Mouse (Mus musculus) limb, embryonic 15.5 days (tissue): ENCODE data around the gene Rnf168. TPM values are rescaled to one million over a fixed set of nuclear protein-coding genes. Genes with fewer than 3 reads are reported as not detected.
"Not testable (repeated sequence)": the region's sequence is repeated elsewhere in the genome, so short reads cannot be mapped to it uniquely, and the experiment has no call there.

ENCODE experiments used
- ATAC-seq: fragments of 200-750 bp; cut with Nextera tagmentation; 2 replicates; pipeline ENCODE4 v1.8.0; 2017; ENCODE audit warnings: low read depth, moderate TSS enrichment; ENCODE audit not compliant: insufficient number of reproducible peaks, low FRiP score, low TSS enrichment
- H3K27ac ChIP-seq: fragments of 300-500 bp; sonication (generic); 2 replicates; pipeline ENCODE4 v1.5.1; 2015; ENCODE audit warnings: moderate library complexity, mild to moderate bottlenecking, inconsistent platforms
- H3K27me3 ChIP-seq: fragments of 300-500 bp; sonication (generic); 2 replicates; pipeline ENCODE4 v1.6.1; 2015; ENCODE audit warnings: inconsistent platforms
- H3K36me3 ChIP-seq: fragments of 300-500 bp; sonication (generic); 2 replicates; pipeline ENCODE4 v1.6.1; 2015; ENCODE audit warnings: inconsistent platforms
- H3K4me1 ChIP-seq: fragments of 300-500 bp; sonication (generic); 2 replicates; pipeline ENCODE4 v1.6.1; 2015; ENCODE audit warnings: inconsistent platforms
- H3K4me2 ChIP-seq: fragments of 300-500 bp; sonication (generic); 2 replicates; pipeline ENCODE4 v1.6.1; 2015; ENCODE audit warnings: mild to moderate bottlenecking, inconsistent platforms
- H3K4me3 ChIP-seq: fragments of 300-500 bp; sonication (generic); 2 replicates; pipeline ENCODE4 v1.5.1; 2015; ENCODE audit warnings: mild to moderate bottlenecking, inconsistent platforms
- H3K9ac ChIP-seq: fragments of 300-500 bp; sonication (generic); 2 replicates; pipeline ENCODE4 v1.6.1; 2015; ENCODE audit warnings: inconsistent platforms
- H3K9me3 ChIP-seq: fragments of 300-500 bp; sonication (generic); 2 replicates; pipeline ENCODE4 v1.6.1; 2016; ENCODE audit warnings: inconsistent platforms
- WGBS: fragments of 180-500 bp; shearing (Covaris S2); methylation state at CpG from one replicate; pipeline ENCODE4 v1.1.7; 2015; 5-methylcytosine and 5-hydroxymethylcytosine counted together
- polyA plus RNA-seq: library from polyadenylated mRNA; unstranded; fragments of >200 nt; fragmentation: Nextera tagmentation; extraction: Ambion mirVana; gene quantifications from 2 replicates; pipeline ENCODE4 v1.2.1, GENCODE M21; 2015

Rnf168 gene
- polyA plus RNA-seq, 1 experiment from 2014 or later: 31.4 TPM

DNA sequence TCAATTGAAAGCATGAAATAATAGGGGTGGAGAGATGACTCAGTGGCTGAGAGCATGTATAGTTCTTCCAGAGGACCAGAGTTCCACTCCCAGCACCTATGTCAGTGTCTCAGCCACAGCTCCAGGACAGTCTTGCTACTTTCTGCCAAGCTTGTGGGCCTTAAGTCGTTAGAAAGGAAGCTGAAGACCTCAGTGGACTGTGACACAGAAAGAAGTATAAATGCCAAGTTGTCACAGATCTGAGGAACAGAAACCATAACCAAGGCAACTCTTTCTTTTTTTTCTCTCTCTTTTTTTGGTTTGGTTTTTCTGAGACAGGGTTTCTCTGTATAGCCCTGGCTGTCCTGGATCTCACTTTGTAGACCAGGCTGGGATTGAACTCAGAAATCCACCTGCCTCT lies 1.4 kb upstream of the Rnf168 start:
- H3K4me3 ChIP-seq: no peak overlapping the region
- peaks cover 7% of the 10 kb centered on the region for H3K36me3 ChIP-seq
- H3K4me1 ChIP-seq: peaks cover 8% of the 10 kb centered on the region
- H3K4me2 ChIP-seq: no peak overlapping the region
- H3K27me3 ChIP-seq: no peaks in the 10 kb centered on the region
- 58% methylated on average over 1 of the region's 1 CpGs for WGBS
- ATAC-seq: no peak
- no peak overlapping the region for H3K9ac ChIP-seq
- H3K9me3 ChIP-seq: no peaks in the 10 kb centered on the region
- no peak overlapping the region for H3K27ac ChIP-seq

DNA sequence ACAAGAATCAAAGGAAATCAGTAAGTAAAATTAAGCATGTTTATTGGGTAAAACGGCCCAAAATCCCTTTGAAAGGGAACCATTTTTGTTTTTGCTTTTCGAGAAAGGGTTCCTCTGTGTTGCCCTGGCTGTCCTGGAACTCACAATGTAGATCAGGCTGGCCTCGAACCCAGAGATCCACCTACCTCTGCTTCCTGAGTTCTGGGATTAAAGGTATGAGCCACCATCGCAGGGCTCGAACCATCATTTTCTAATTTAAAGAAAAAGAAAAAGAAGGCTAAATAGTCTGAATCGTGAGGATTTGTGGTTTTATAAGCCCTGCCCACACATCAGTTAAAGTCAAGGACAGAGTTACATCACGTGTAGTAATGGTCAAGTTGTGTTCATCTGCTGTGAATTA lies 1.1 kb downstream of the Rnf168 start:
- ATAC-seq: no peak
- Histone ChIP-seq H3K4me2 (peak overlapping the region; percentile 58), H3K9ac (peak overlapping the region; percentile 82), H3K4me1 (peaks cover 8% of the 10 kb centered on the region), H3K36me3 (peaks cover 16% of the 10 kb centered on the region), H3K27ac (peak overlapping the region; percentile 98; the same call in 1 of the 2 replicates), H3K4me3 (peak overlapping the region; percentile 92), H3K9me3 (no peaks in the 10 kb centered on the region), H3K27me3 (no peaks in the 10 kb centered on the region)
- 42% methylated on average over 7 of the region's 7 CpGs for WGBS

- 80% methylated on average over 8 of the region's 8 CpGs for WGBS
- Histone ChIP-seq H3K9me3 (no peaks in the 10 kb centered on the region), H3K27ac (no peak overlapping the region), H3K36me3 (peaks cover 34% of the 10 kb centered on the region), H3K27me3 (no peaks in the 10 kb centered on the region), H3K4me3 (no peak overlapping the region), H3K4me1 (peaks cover 8% of the 10 kb centered on the region), H3K4me2 (0 out of 2 replicates have a peak overlapping the region, but pooled peaks have one; percentile 12), H3K9ac (no peak overlapping the region)
- ATAC-seq: no peak
Measured at GRCm38 (mm10) chr16:32280211-32280610, 3.0 kb downstream of the Rnf168 start.

- Histone ChIP-seq H3K4me3 (no peak overlapping the region), H3K27me3 (no peaks in the 10 kb centered on the region), H3K4me1 (peaks cover 5% of the 10 kb centered on the region; the same call in 1 of the 2 replicates), H3K9ac (no peak overlapping the region), H3K9me3 (no peaks in the 10 kb centered on the region), H3K36me3 (peaks cover 55% of the 10 kb centered on the region), H3K4me2 (no peak overlapping the region), H3K27ac (no peak overlapping the region)
- no peak for ATAC-seq
Measured at GRCm38 (mm10) chr16:32282608-32283007, 5.3 kb downstream of the Rnf168 start.

DNA sequence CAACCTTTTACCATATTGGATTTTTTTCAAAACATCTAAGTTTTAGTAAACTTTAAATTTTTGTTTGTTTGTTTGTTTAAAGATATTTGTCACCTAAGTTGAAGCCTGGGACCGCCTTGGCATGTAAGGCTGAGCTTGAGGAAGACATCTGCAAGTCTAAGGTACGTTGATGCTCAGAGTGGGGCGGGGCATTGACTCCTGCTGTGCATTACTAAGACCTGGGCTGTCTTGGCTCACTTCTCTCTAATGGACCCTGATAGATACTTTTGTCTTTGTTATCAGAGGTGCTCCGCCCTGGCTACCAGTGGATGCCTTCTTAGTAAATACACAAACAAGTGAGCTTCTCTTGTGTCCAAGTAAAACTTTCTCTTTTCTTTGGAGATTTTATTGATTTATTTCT lies 14.6 kb downstream of the Rnf168 start:
- no peak overlapping the region for H3K4me3 ChIP-seq
- 96% methylated on average over 4 of the region's 4 CpGs for WGBS
- no peak overlapping the region for H3K27ac ChIP-seq
- H3K4me2 ChIP-seq: no peak overlapping the region
- ATAC-seq: no peak
- H3K9ac ChIP-seq: no peak overlapping the region
- no peaks in the 10 kb centered on the region for H3K4me1 ChIP-seq
- peaks cover 52% of the 10 kb centered on the region for H3K36me3 ChIP-seq
- H3K27me3 ChIP-seq: no peaks in the 10 kb centered on the region
- no peaks in the 10 kb centered on the region for H3K9me3 ChIP-seq

GRCm38 (mm10) chr16:32299617-32300016 lies 22.4 kb downstream of the Rnf168 start:
- H3K4me3 ChIP-seq, ATAC-seq, H3K4me2 ChIP-seq, H3K9ac ChIP-seq, H3K27ac ChIP-seq, H3K9me3 ChIP-seq, H3K4me1 ChIP-seq, H3K27me3 ChIP-seq: not testable (repeated sequence)
- WGBS: 97% methylated on average over 4 of the region's 4 CpGs
- H3K36me3 ChIP-seq: peaks cover 52% of the 10 kb centered on the region

DNA sequence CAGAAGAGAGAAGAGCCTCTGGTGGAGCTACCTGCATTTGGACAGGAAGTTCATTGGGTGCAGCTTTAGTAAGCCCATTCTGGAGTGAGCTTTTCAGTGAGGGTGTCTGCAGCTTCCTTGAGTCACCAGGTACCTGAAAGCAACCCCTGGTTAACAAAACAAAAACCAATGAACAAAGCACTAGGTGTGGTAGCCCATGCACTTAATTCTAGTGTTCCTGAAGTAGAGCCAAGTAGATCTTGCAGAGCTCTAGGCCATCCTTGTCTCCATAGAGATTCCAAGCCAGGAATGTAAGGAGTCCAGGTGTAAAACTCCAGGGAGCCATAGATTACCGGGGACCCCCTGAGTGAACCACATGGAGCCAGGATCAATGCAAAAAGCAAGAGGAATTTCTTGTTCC lies 25.8 kb downstream of the Rnf168 start:
- 50% methylated on average over 1 of the region's 1 CpGs for WGBS
- ATAC-seq: no peak
- Histone ChIP-seq H3K4me3 (no peak overlapping the region), H3K27ac (no peak overlapping the region), H3K36me3 (peaks cover 29% of the 10 kb centered on the region), H3K4me2 (no peak overlapping the region), H3K9ac (no peak overlapping the region), H3K9me3 (no peaks in the 10 kb centered on the region), H3K27me3 (no peaks in the 10 kb centered on the region), H3K4me1 (no peaks in the 10 kb centered on the region)

GRCm38 (mm10) chr16:32303886-32304285 lies 26.6 kb downstream of the Rnf168 start:
- no peaks in the 10 kb centered on the region for H3K9me3 ChIP-seq
- no peak overlapping the region for H3K4me3 ChIP-seq
- peaks cover 21% of the 10 kb centered on the region for H3K36me3 ChIP-seq
- no peak overlapping the region for H3K9ac ChIP-seq
- H3K27me3 ChIP-seq: no peaks in the 10 kb centered on the region
- 95% methylated on average over 7 of the region's 7 CpGs for WGBS
- no peak for ATAC-seq
- no peaks in the 10 kb centered on the region for H3K4me1 ChIP-seq
- no peak overlapping the region for H3K27ac ChIP-seq
- no peak overlapping the region for H3K4me2 ChIP-seq

DNA sequence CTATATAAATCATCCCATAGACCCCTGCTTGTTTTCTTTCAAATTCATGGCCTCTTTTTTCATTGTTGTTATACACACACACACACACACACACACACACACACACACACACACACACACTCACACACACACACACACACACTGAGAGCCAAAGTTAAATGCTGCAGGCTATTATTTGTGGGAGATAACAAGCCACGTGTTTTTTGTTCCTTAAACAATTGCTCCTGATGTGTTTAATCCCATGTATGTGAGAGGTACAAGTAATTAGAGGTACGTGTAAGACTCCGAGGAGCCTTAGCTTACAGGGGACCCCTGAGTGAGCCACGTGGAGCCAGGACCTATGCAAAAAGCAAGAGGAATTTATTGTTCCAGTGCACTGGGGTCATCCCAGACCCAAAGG lies 34.7 kb downstream of the Rnf168 start:
- 57% methylated on average over 4 of the region's 4 CpGs for WGBS
- no peak for ATAC-seq

DNA sequence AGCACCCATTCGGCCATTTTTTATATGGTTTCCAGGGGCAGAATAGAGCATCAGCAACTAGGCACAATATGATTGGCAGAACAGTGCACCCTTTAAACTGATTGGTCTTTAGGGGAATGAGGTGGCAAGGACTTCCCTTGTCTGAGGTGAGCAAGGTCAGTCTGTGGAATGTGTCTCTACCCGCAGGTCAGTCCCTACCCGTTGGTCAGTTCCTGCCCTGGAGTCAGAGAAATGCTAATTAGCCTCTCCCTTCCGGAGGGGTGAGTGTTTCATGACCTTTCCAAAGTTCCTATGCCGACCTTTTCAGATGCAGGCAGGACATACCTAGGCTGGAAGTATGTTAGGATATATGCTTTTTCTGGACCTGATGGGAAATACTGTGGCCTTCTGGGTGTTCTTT lies 35.1 kb downstream of the Rnf168 start:
- H3K4me3 ChIP-seq: no peak overlapping the region
- H3K9ac ChIP-seq: no peak overlapping the region
- no peak overlapping the region for H3K4me2 ChIP-seq
- 28% methylated on average over 5 of the region's 5 CpGs for WGBS
- no peaks in the 10 kb centered on the region for H3K27me3 ChIP-seq
- H3K9me3 ChIP-seq: no peaks in the 10 kb centered on the region
- H3K27ac ChIP-seq: no peak overlapping the region
- H3K36me3 ChIP-seq: no peaks in the 10 kb centered on the region
- 0 out of 2 replicates have a peak, but pooled peaks cover 2% of the 10 kb centered on the region for H3K4me1 ChIP-seq
- ATAC-seq: no peak

More for the DNA sequence above, 34.7 kb downstream of the Rnf168 start:
- no peaks in the 10 kb centered on the region for H3K27me3 ChIP-seq
- no peak overlapping the region for H3K27ac ChIP-seq
- 0 out of 2 replicates have a peak, but pooled peaks cover 2% of the 10 kb centered on the region for H3K4me1 ChIP-seq
- H3K4me3 ChIP-seq: no peak overlapping the region
- no peaks in the 10 kb centered on the region for H3K9me3 ChIP-seq
- no peak overlapping the region for H3K9ac ChIP-seq
- H3K4me2 ChIP-seq: no peak overlapping the region
- H3K36me3 ChIP-seq: no peaks in the 10 kb centered on the region

DNA sequence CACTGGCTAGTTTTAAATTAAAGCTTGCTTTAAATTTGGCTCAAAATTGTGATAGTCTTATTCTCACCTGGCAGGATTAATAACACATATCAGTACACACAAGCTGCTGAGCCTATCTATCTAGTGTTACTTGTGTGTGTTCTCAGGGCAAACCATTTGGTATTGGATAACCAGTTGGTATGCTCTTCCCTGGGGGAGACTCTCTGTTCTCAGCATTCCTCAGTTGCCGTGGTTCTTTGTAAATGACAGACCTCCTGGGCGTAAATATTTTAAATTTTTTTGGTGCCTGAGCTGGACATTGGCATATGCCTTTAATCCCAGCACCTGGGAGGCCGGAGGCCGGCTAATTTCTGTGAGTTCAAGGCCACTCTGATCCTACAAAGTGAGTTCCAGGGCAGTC lies 35.6 kb downstream of the Rnf168 start:
- WGBS: 39% methylated on average over 4 of the region's 4 CpGs
- H3K4me3 ChIP-seq: no peak overlapping the region
- H3K36me3 ChIP-seq: no peaks in the 10 kb centered on the region
- ATAC-seq: no peak
- no peak overlapping the region for H3K4me2 ChIP-seq
- H3K4me1 ChIP-seq: 0 out of 2 replicates have a peak, but pooled peaks cover 2% of the 10 kb centered on the region
- no peak overlapping the region for H3K9ac ChIP-seq
- H3K27ac ChIP-seq: no peak overlapping the region
- no peaks in the 10 kb centered on the region for H3K9me3 ChIP-seq
- no peaks in the 10 kb centered on the region for H3K27me3 ChIP-seq

DNA sequence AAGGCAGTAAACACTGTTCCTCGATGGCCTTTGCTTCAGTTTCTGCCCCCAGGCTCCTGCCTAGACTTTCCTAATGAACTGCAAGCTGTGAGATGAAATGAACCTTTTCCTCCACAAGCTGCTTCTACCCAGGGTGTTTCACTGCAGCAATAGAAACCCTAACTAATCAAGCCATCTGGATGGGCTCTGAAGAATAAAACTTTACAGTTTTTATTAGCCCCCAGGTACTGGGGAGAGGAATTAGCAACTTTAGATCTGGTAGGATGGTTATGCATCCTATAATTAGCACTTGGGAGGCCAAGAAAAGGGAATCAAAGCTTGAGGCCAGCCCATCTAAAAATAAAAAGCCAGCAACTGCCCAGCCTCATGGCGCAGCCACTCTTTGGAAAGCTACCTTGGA lies 39.3 kb downstream of the Rnf168 start:
- Histone ChIP-seq H3K36me3 (no peaks in the 10 kb centered on the region), H3K4me1 (0 out of 2 replicates have a peak, but pooled peaks cover 2% of the 10 kb centered on the region), H3K27ac (no peak overlapping the region), H3K9me3 (no peaks in the 10 kb centered on the region), H3K9ac (no peak overlapping the region), H3K4me3 (no peak overlapping the region), H3K27me3 (no peaks in the 10 kb centered on the region), H3K4me2 (no peak overlapping the region)
- no peak for ATAC-seq
- WGBS: 17% methylated on average over 2 of the region's 2 CpGs

- Histone ChIP-seq H3K27ac (no peak overlapping the region), H3K36me3 (no peaks in the 10 kb centered on the region), H3K9ac (no peak overlapping the region), H3K4me1 (no peaks in the 10 kb centered on the region), H3K9me3 (no peaks in the 10 kb centered on the region), H3K4me2 (no peak overlapping the region), H3K4me3 (no peak overlapping the region), H3K27me3 (no peaks in the 10 kb centered on the region)
- ATAC-seq: no peak
- WGBS: 30% methylated on average over 7 of the region's 7 CpGs
Measured at GRCm38 (mm10) chr16:32323953-32324352, 46.7 kb downstream of the Rnf168 start.
